Mouse (Mus musculus): Measurements from ENCODE around the gene Pde2a.

DNA sequence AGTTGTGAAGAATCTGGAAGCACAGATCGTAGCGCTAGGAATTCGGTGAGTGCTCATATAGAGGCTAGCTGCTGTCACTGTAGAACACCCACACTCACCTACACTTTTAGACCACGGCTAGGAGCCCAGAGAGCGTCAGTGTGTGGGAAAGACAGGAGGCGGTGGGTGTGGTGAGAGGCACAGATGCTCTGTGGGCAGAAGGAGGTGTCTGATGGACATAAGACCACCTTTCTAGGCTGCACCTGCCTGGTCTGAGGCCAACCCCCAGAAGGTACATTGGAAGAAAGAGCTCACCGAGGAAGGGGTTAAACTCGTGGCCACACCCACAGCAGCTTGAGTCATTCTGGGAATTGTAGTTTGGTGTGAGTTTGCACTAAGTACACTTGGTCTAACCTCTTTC, 5.2 kb downstream of the Pde2a start:
- TF ChIP-seq CTCF (IDR thresholded peaks at IDR 0.05; ENCODE audit: low read depth, low read length): no peak
- TF ChIP-seq POLR2A (IDR thresholded peaks at IDR 0.05; ENCODE audit: insufficient read depth, low read length): no peak

Data from ES-Bruce4 (cell line).